Mouse (Mus musculus): ENCODE data around the gene Plaa. TPM values are rescaled to one million over a fixed set of nuclear protein-coding genes. Genes with fewer than 3 reads are reported as not detected.

The Plaa gene
- total and polyA plus RNA-seq, 3 experiments, result 63.7 to 102 (median 85.1) TPM

DNA sequence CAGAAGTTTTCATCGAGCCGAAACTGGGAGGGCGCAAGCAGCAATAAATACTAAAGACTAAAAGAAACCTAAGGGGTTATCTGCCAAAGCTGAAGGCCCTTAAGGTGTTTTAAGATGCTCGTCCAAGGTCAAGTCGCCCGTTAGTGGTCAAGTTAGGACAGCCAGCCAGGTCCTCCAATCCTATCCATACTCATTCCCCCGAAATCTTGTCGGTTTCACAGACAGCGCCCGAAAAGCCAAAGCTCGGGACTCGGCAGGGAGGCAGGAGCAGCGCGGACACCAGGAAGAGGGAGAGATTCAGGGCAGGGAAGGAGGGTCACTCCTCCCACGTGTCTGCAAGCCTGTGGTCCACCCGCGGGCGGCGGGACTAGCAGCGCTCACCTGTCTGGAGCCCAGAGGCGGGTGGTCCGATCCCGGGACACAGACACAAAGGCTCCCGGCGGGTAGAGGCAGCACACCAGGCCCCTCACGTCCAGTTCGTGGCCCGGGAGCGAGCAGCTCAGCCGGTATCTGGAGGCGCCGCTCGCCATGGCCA, 481 bp downstream of the Plaa start:
- H3K4me1 ChIP-seq (ENCODE audit: control insufficient read depth in 1 of 2, insufficient read depth in 2 of 2, low read length in 2 of 2), result peaks cover 4 to 10% of the 10 kb centered on the region in 2 experiments
- no peaks in the 10 kb centered on the region for H3K9me3 ChIP-seq (replicated peaks; ENCODE audit: insufficient read depth, low read length)
- H3K9ac ChIP-seq (ENCODE audit: control insufficient read depth, low read depth, low read length, poor library complexity, severe bottlenecking), result peak overlapping the region; percentile 97
- no peaks in the 10 kb centered on the region for H3K27me3 ChIP-seq (ENCODE audit: control insufficient read depth in 1 of 2, insufficient read depth in 2 of 2, low read length in 2 of 2)
- peak overlapping the region; percentile 87 to 97 for H3K4me3 ChIP-seq (ENCODE audit: control insufficient read depth in 1 of 2, insufficient read depth in 1 of 2, low read depth in 2 of 2, low read length in 2 of 2)
- DNase-seq (ENCODE audit: low read depth, low spot score), result no peak
- H3K79me2 ChIP-seq (ENCODE audit: control insufficient read depth, insufficient read depth, low read length, poor library complexity), result peaks cover 44% of the 10 kb centered on the region
- H3K36me3 ChIP-seq (ENCODE audit: control insufficient read depth in 1 of 2, insufficient read depth in 2 of 2, low read length in 2 of 2), result peaks cover 0 to 21% of the 10 kb centered on the region in 2 experiments; a peak in 3 of 4 replicates
- TF ChIP-seq E2F4 (IDR thresholded peaks at IDR 0.05; ENCODE audit: borderline replicate concordance, low read depth, low read length) (no peak), MXI1 (IDR thresholded peaks at IDR 0.05; ENCODE audit: low read depth, low read length) (peak; percentile 86; the same call in 1 of the 2 replicates), UBTF (IDR thresholded peaks at IDR 0.05; ENCODE audit: borderline replicate concordance, insufficient read depth, low read depth, low read length) (peak; percentile 19; the same call in 1 of the 2 replicates), BHLHE40 (IDR thresholded peaks at IDR 0.05; ENCODE audit: borderline replicate concordance, low read depth, low read length) (no peak), MAX (IDR thresholded peaks at IDR 0.05; ENCODE audit: low read length) (peak; percentile 13; the same call in 1 of the 2 replicates)
- peak overlapping the region; percentile 55 for H3K27ac ChIP-seq (ENCODE audit: control insufficient read depth, low read depth, low read length)

- Histone ChIP-seq H3K36me3 (ENCODE audit: control insufficient read depth in 1 of 2, insufficient read depth in 2 of 2, low read length in 2 of 2) (peaks cover 0 to 21% of the 10 kb centered on the region in 2 experiments; a peak in 3 of 4 replicates), H3K9me3 (replicated peaks; ENCODE audit: insufficient read depth, low read length) (no peaks in the 10 kb centered on the region), H3K4me1 (ENCODE audit: control insufficient read depth in 1 of 2, insufficient read depth in 2 of 2, low read length in 2 of 2) (peaks cover 4 to 10% of the 10 kb centered on the region in 2 experiments), H3K9ac (ENCODE audit: control insufficient read depth, low read depth, low read length, poor library complexity, severe bottlenecking) (no peak overlapping the region; the same call in 1 of the 2 replicates), H3K79me2 (ENCODE audit: control insufficient read depth, insufficient read depth, low read length, poor library complexity) (peaks cover 46% of the 10 kb centered on the region), H3K4me3 (ENCODE audit: control insufficient read depth in 1 of 2, insufficient read depth in 1 of 2, low read depth in 2 of 2, low read length in 2 of 2) (peak overlapping the region; percentile 28 to 87), H3K27me3 (ENCODE audit: control insufficient read depth in 1 of 2, insufficient read depth in 2 of 2, low read length in 2 of 2) (no peaks in the 10 kb centered on the region), H3K27ac (ENCODE audit: control insufficient read depth, low read depth, low read length) (no peak overlapping the region)
- peak; percentile 46 for DNase-seq (ENCODE audit: low read depth, low spot score)
- no peak for TF ChIP-seq GATA1 (IDR thresholded peaks at IDR 0.05; ENCODE audit: low read depth, low read length)
- TF ChIP-seq CTCF (IDR thresholded peaks at IDR 0.05 in 2 of 3, conservative IDR thresholded peaks at IDR 0.05 in 1 of 3; ENCODE audit: control insufficient read depth in 1 of 3, insufficient read depth in 1 of 3, low read depth in 2 of 3, low read length in 3 of 3, poor library complexity in 1 of 3, severe bottlenecking in 1 of 3), result peak in 2 of 3 experiments; percentile 29 to 45; a peak in 5 of 6 replicates
- peak; percentile 9; the same call in 1 of the 2 replicates for TF ChIP-seq RCOR1 (IDR thresholded peaks at IDR 0.05; ENCODE audit: low read depth, low read length)
- TF ChIP-seq TAL1 (IDR thresholded peaks at IDR 0.05; ENCODE audit: low read length), result no peak
- TF ChIP-seq SIN3A (IDR thresholded peaks at IDR 0.05; ENCODE audit: low read length), result peak; percentile 42; the same call in 1 of the 2 replicates
Measured at GRCm38 (mm10) chr4:94601395-94601794, 1.6 kb downstream of the Plaa start.

GRCm38 (mm10) chr4:94592709-94593108, 10.3 kb downstream of the Plaa start:
- H3K4me1 ChIP-seq (ENCODE audit: control insufficient read depth in 1 of 2, insufficient read depth in 2 of 2, low read length in 2 of 2), result peaks cover 12 to 21% of the 10 kb centered on the region in 2 experiments
- no peak overlapping the region for H3K9ac ChIP-seq (ENCODE audit: control insufficient read depth, low read depth, low read length, poor library complexity, severe bottlenecking)
- TF ChIP-seq RCOR1 (IDR thresholded peaks at IDR 0.05; ENCODE audit: low read depth, low read length) (no peak), CHD2 (IDR thresholded peaks at IDR 0.05; ENCODE audit: low read length) (no peak), MAZ (IDR thresholded peaks at IDR 0.05; ENCODE audit: low read depth, low read length) (no peak), POLR2AphosphoS5 (IDR thresholded peaks at IDR 0.05; ENCODE audit: borderline replicate concordance, low read depth, low read length) (no peak), ZNF384 (IDR thresholded peaks at IDR 0.05; ENCODE audit: low read depth, low read length) (no peak), MAFK (IDR thresholded peaks at IDR 0.05; ENCODE audit: borderline replicate concordance, low read depth, low read length) (no peak), CTCF (IDR thresholded peaks at IDR 0.05 in 2 of 3, conservative IDR thresholded peaks at IDR 0.05 in 1 of 3; ENCODE audit: control insufficient read depth in 1 of 3, insufficient read depth in 1 of 3, low read depth in 2 of 3, low read length in 3 of 3, poor library complexity in 1 of 3, severe bottlenecking in 1 of 3) (no peak), JUND (IDR thresholded peaks at IDR 0.05; ENCODE audit: low read depth, low read length) (no peak), POLR2A (IDR thresholded peaks at IDR 0.05; ENCODE audit: control insufficient read depth in 1 of 2, insufficient read depth in 1 of 2, low read depth in 1 of 2, low read length in 2 of 2, poor library complexity in 1 of 2) (no peak), USF2 (IDR thresholded peaks at IDR 0.05; ENCODE audit: borderline replicate concordance in 1 of 2, insufficient read depth in 1 of 2, low read depth in 1 of 2, low read length in 2 of 2) (no peak), NRF1 (IDR thresholded peaks at IDR 0.05; ENCODE audit: insufficient read depth, low read depth, low read length, poor library complexity, severe bottlenecking) (no peak), ETS1 (IDR thresholded peaks at IDR 0.05; ENCODE audit: low read depth, low read length) (no peak), E2F4 (IDR thresholded peaks at IDR 0.05; ENCODE audit: borderline replicate concordance, low read depth, low read length) (no peak), MEF2A (IDR thresholded peaks at IDR 0.05; ENCODE audit: extremely low read depth, insufficient replicate concordance, low read depth, low read length, poor library complexity, severe bottlenecking) (no peak), TCF12 (IDR thresholded peaks at IDR 0.05; ENCODE audit: low read depth, low read length) (no peak), HCFC1 (IDR thresholded peaks at IDR 0.05; ENCODE audit: low read depth, low read length) (no peak)

More at GRCm38 (mm10) chr4:94592709-94593108, 10.3 kb downstream of the Plaa start:
- Histone ChIP-seq H3K9me3 (replicated peaks; ENCODE audit: insufficient read depth, low read length) (no peaks in the 10 kb centered on the region), H3K79me2 (ENCODE audit: control insufficient read depth, insufficient read depth, low read length, poor library complexity) (peaks cover 54% of the 10 kb centered on the region), H3K27me3 (ENCODE audit: control insufficient read depth in 1 of 2, insufficient read depth in 2 of 2, low read length in 2 of 2) (no peaks in the 10 kb centered on the region), H3K36me3 (ENCODE audit: control insufficient read depth in 1 of 2, insufficient read depth in 2 of 2, low read length in 2 of 2) (peaks cover 0 to 25% of the 10 kb centered on the region in 2 experiments; a peak in 3 of 4 replicates), H3K27ac (ENCODE audit: control insufficient read depth, low read depth, low read length) (no peak overlapping the region), H3K4me3 (ENCODE audit: control insufficient read depth in 1 of 2, insufficient read depth in 1 of 2, low read depth in 2 of 2, low read length in 2 of 2) (no peak overlapping the region)
- no peak for DNase-seq (ENCODE audit: low read depth, low spot score)
